Mouse (Mus musculus) macrophage (primary cell): ENCODE measurements around the gene Krt222. TPM values are rescaled to one million over a fixed set of nuclear protein-coding genes. Genes with fewer than 3 reads are reported as not detected.
"Not testable (repeated sequence)": the region's sequence is repeated elsewhere in the genome, so short reads cannot be mapped to it uniquely, and the experiment has no call there.

ENCODE experiments used
- H3K27ac ChIP-seq: fragments of 350-480 bp; formaldehyde crosslinking; 2 replicates; pipeline ENCODE4 v1.9.0; 2021
- H3K36me3 ChIP-seq: fragments of 350-480 bp; formaldehyde crosslinking; 2 replicates; pipeline ENCODE4 v1.9.0; 2021; ENCODE audit errors: inconsistent target
- H3K4me3 ChIP-seq: fragments of 350-480 bp; formaldehyde crosslinking; 2 replicates; pipeline ENCODE4 v1.9.0; 2021; ENCODE audit errors: inconsistent target
- H3K79me2 ChIP-seq: fragments of 350-480 bp; formaldehyde crosslinking; 2 replicates; pipeline ENCODE4 v1.9.0; 2021; ENCODE audit errors: inconsistent target
- WGBS: methylation state at CpG from one replicate; pipeline ENCODE4 v1.1.7; 2026; ENCODE audit warnings: inconsistent platforms; ENCODE audit not compliant: missing documents; 5-methylcytosine and 5-hydroxymethylcytosine counted together
- polyA plus RNA-seq: library from polyadenylated mRNA; stranded (reverse); fragments of 250-400 nt; gene quantifications from 3 replicates; pipeline ENCODE4 v1.2.4, GENCODE M21; 2018; ENCODE audit warnings: inconsistent platforms

Krt222 gene
- polyA plus RNA-seq, 1 experiment from 2014 or later: not detected

- no peaks in the 10 kb centered on the region for H3K79me2 ChIP-seq
- no peak overlapping the region for H3K4me3 ChIP-seq
- 75% methylated on average over 8 of the region's 8 CpGs for whole genome bisulfite sequencing
- no peaks in the 10 kb centered on the region for H3K36me3 ChIP-seq
- no peak overlapping the region for H3K27ac ChIP-seq
Measured at GRCm38 (mm10) chr11:99252671-99253070, 8.8 kb upstream of the Krt222 start.

DNA sequence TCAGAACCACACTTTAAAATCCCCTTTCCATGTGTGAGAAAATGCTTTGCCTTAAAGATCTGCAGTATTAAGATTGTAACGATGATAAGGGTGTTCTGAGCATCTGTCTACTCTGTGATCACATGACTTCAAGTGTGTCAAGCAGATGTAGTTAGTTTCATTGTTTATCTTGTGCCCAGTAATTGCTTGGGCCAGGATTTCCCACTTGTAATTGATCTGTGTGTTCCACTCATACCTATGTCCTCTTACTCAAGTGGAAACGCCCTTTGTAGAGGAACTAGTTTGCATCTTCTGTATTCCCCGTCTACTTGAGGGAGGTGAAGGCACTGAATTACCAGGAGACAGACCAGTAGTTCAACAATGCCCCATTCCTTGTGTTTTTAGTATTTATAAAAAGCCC is 6.8 kb upstream of the Krt222 start:
- H3K36me3 ChIP-seq: no peaks in the 10 kb centered on the region
- no peak overlapping the region for H3K27ac ChIP-seq
- H3K4me3 ChIP-seq: no peak overlapping the region
- WGBS: 64% methylated on average over 3 of the region's 3 CpGs
- H3K79me2 ChIP-seq: no peaks in the 10 kb centered on the region

GRCm38 (mm10) chr11:99250241-99250640 is 6.4 kb upstream of the Krt222 start:
- 71% methylated on average over 5 of the region's 5 CpGs for WGBS
- no peaks in the 10 kb centered on the region for H3K36me3 ChIP-seq
- no peak overlapping the region for H3K4me3 ChIP-seq
- H3K27ac ChIP-seq: no peak overlapping the region
- no peaks in the 10 kb centered on the region for H3K79me2 ChIP-seq

DNA sequence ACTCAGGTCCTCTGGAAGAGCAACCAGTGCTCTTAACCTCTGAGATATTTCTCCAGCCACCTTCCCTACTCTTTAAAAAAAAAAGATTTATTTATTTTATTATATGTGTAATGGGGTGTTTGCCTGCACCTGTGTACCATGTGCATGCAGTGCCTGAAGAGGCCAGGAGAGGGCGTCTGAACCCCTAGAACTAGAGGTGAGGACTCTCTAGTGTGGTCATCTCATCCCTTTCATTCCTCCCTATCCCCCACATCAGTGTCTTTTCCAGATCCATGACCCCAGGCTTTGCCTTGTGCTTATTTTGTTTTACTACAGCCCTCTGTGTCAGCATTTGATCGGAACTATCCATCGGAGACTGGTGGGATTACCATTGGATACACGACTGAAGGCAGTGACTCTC is 5.2 kb upstream of the Krt222 start:
- no peak overlapping the region for H3K4me3 ChIP-seq
- 68% methylated on average over 4 of the region's 4 CpGs for WGBS
- no peaks in the 10 kb centered on the region for H3K79me2 ChIP-seq
- H3K27ac ChIP-seq: no peak overlapping the region
- H3K36me3 ChIP-seq: no peaks in the 10 kb centered on the region

GRCm38 (mm10) chr11:99247916-99248315 is 4.0 kb upstream of the Krt222 start:
- no peaks in the 10 kb centered on the region for H3K79me2 ChIP-seq
- WGBS: 93% methylated on average over 4 of the region's 4 CpGs
- H3K4me3 ChIP-seq: no peak overlapping the region
- H3K27ac ChIP-seq: no peak overlapping the region
- H3K36me3 ChIP-seq: no peaks in the 10 kb centered on the region

GRCm38 (mm10) chr11:99244519-99244918 is 634 bp upstream of the Krt222 start:
- not testable (repeated sequence) for H3K36me3 ChIP-seq, H3K4me3 ChIP-seq, H3K79me2 ChIP-seq, H3K27ac ChIP-seq
- WGBS: 79% methylated on average over 2 of the region's 3 CpGs

- H3K36me3 ChIP-seq: no peaks in the 10 kb centered on the region
- no peaks in the 10 kb centered on the region for H3K79me2 ChIP-seq
- H3K4me3 ChIP-seq: no peak overlapping the region
- no peak overlapping the region for H3K27ac ChIP-seq
- 86% methylated on average over 2 of the region's 3 CpGs for WGBS
Measured at GRCm38 (mm10) chr11:99243200-99243819, 575 bp downstream of the Krt222 start.

- Histone ChIP-seq H3K79me2 (no peaks in the 10 kb centered on the region), H3K27ac (no peak overlapping the region), H3K36me3 (no peaks in the 10 kb centered on the region), H3K4me3 (no peak overlapping the region)
- WGBS: 84% methylated on average over 5 of the region's 5 CpGs
Measured at GRCm38 (mm10) chr11:99242056-99242455, 1.8 kb downstream of the Krt222 start.

DNA sequence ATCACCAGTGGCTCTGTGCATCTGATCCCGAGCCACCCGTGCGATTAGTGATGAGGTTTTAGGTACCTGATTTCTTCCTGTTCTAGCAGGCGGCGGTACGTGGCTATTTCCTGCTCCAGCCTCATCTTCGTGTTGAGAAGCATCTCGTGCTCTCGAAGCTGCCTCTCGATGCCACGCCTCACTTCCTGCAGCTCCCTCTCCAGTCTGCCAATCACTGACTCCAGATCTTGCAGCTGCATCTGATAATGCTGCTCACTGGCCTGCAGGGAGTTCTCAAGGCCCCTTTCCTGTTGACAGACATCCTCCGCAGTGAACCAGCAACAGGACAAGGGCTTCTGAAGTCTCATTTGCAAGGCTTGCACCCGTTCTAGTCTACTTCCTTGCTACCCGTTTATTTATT is 5.4 kb downstream of the Krt222 start:
- WGBS: 7% methylated on average over 14 of the region's 14 CpGs
- Histone ChIP-seq H3K4me3 (no peak overlapping the region), H3K27ac (no peak overlapping the region), H3K36me3 (no peaks in the 10 kb centered on the region), H3K79me2 (no peaks in the 10 kb centered on the region)

- 44% methylated on average over 15 of the region's 15 CpGs for WGBS
- H3K79me2 ChIP-seq: peaks cover 38% of the 10 kb centered on the region
- H3K27ac ChIP-seq: no peak overlapping the region
- H3K36me3 ChIP-seq: peaks cover 17% of the 10 kb centered on the region; the same call in 1 of the 2 replicates
- H3K4me3 ChIP-seq: peak overlapping the region; percentile 96
Measured at GRCm38 (mm10) chr11:99231049-99231816, 12.7 kb downstream of the Krt222 start.

GRCm38 (mm10) chr11:99230261-99231048 is 13.4 kb downstream of the Krt222 start, which contains the start of gene Smarce1:
TSS of gene Smarce1 (minus strand) at chr11:99231017.
- Histone ChIP-seq H3K36me3 (peaks cover 21% of the 10 kb centered on the region; the same call in 1 of the 2 replicates), H3K4me3 (peak within 1 kb of the TSS; percentile 96), H3K79me2 (peaks cover 46% of the 10 kb centered on the region), H3K27ac (peak within 1 kb of the TSS; percentile 55)
- under 1% methylated on average over 80 of the region's 87 CpGs for WGBS

GRCm38 (mm10) chr11:99229641-99230260 is 14.1 kb downstream of the Krt222 start:
- 1% methylated on average over 31 of the region's 31 CpGs for WGBS

GRCm38 (mm10) chr11:99226298-99226697 is 17.6 kb downstream of the Krt222 start:
- H3K79me2 ChIP-seq: peaks cover 86% of the 10 kb centered on the region

More at GRCm38 (mm10) chr11:99229641-99230260, 14.1 kb downstream of the Krt222 start:
- Histone ChIP-seq H3K36me3 (peaks cover 23% of the 10 kb centered on the region; the same call in 1 of the 2 replicates), H3K27ac (peak overlapping the region; percentile 42), H3K4me3 (peak overlapping the region; percentile 96), H3K79me2 (peaks cover 53% of the 10 kb centered on the region)

DNA sequence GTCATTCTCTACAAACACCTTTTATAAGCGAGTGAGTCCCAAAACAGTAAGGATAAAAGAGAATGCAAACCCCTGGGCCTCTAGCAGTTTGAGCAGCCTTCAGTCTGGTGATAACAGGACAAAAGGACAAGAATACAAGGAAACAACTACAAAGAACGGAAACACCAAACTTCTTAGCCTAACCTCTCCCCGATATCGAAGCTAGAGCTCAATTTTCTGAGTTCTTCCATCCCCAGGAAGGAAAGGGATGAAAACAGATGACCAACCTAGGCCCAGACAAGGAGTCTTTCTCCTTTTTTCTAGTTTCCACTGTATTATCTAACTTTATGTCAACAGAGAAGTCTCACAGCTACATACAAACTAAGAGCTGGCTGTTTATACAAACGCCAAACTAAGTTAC is 20.6 kb downstream of the Krt222 start:
- no peak overlapping the region for H3K27ac ChIP-seq
- peaks cover 71% of the 10 kb centered on the region for H3K79me2 ChIP-seq
- peaks cover 64% of the 10 kb centered on the region for H3K36me3 ChIP-seq
- no peak overlapping the region for H3K4me3 ChIP-seq
- 92% methylated on average over 5 of the region's 5 CpGs for WGBS

More at GRCm38 (mm10) chr11:99226298-99226697, 17.6 kb downstream of the Krt222 start:
- H3K36me3 ChIP-seq: peaks cover 54% of the 10 kb centered on the region
- H3K27ac ChIP-seq: no peak overlapping the region
- H3K4me3 ChIP-seq: no peak overlapping the region
- 98% methylated on average over 5 of the region's 5 CpGs for WGBS
